Mouse (Mus musculus) monocyte, adult 5-6 weeks (primary cell): ENCODE measurements around the gene Mrps7. TPM values are rescaled to one million over a fixed set of nuclear protein-coding genes. Genes with fewer than 3 reads are reported as not detected.

Experiments used
- ATAC-seq: fragments of 153-309, 156-312 bp; replicated peaks from 2 replicates; pipeline ENCODE4 v1.8.0; 2017; ENCODE audit warnings: mild to moderate bottlenecking; ENCODE audit not compliant: low TSS enrichment, insufficient number of reproducible peaks, severe bottlenecking, poor library complexity, low FRiP score
- total RNA-seq: library from RNA; stranded (forward); fragments of 200-1000, 200-491, 200-594 nt; gene quantifications from 3 replicates; pipeline ENCODE4 v1.2.3, GENCODE M21; 2017

Mrps7 gene
- total RNA-seq, 1 experiment from 2014 or later, result 30.1 TPM

DNA sequence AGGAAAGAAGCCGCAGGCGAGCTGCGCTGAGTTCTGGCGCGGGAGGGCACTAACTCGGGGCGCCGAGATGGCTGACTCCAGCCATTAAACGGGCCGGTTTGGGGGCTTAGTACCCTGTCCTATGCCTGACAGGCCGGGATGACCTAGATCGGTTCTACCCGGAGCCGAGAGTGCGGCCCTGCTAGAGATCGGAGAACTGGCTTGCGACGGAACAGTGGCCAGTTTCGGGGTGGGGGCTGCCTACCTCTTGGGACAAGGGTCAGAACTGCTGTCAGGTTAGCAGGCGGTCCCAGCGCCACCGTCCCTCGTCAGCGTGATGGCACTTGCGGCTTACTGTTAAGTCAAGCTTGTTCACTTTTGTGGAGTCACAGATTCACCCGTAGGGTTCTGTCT is 575 bp downstream of the Mrps7 start:
- 0 out of 2 replicates have a peak, but pooled peaks have one; percentile 6 for ATAC-seq

DNA sequence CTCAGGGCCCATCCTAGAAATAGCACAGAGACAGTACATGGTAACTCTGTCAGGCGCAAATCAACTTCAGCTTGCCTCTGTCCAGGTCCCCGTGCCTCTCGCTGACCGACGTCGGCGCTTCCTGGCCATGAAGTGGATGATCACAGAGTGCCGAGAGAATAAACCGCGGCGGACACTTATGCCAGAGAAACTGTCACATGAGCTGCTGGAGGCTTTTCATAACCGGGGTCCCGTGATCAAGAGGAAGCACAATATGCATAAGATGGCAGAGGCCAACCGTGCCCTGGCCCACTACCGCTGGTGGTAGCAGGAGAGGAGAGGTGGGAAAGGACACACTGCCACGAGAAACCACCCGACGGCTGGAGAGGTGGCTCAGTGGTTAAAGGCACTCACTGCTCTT is 3.0 kb downstream of the Mrps7 start:
- no peak for ATAC-seq

DNA sequence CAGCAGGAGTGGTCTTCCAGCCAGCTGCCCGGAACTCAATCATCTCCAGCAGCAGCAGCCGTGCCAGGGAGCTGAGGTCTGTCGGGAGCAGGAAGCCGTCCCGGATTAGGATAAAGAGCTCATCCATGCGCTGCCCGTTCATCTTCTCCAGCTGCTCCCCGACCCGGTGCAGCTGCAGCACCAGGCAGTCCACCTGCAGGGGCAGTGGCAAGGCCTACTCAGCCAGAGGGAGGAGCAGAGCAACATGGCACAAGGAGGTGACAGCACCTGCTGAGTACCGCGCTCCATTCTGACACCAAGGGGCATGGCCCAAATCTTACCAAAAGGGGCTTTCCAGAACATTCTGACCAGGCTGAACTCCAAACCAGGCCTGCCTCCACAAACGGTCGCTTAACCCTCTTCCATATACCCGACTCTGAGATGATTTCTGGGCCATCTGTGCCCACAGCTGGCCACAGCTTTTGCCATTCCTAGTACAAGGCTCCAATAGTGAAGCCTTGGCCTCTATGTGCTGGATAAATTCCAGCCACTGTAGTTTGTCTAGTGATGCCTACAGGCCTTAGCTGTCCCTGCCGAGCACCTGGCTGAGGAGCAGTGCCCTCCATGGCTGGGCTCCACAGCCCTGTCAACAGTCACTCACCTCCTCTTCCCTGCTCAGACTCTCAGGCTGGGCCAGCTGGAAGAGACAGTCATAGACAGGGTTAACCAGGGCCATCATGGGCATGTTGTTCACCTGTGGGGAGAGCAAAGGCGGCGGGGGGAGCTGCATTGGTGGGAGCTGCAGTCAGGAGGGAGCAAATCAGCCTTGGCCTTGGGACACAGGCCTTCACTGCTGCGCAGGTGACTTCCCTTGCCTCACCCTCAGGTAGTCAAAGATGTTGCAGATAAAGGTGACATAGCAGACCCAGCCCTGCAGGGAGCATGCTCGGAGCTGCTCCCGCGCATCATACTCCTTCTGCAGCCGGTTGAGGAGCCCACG is 5.0 kb downstream of the Mrps7 start:
- ATAC-seq, result no peak

DNA sequence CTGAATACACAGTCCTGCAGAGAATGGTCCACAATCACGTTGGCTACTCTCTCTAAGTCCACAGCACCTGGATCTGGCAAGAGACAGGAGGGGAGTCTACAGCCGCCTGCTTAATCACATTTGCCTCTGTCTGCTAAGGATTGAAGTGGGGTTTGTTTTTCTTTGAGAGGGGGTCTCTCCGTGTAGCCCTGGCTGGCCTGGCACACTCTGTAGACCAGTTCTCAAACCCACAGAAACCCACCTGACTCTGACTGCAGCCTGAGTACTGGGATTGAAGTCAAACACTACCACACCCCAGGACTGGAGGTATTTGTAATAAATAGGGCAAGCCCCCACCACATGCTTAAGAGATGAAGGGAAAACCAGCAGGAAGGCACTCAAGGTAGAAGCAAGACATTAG is 5.9 kb downstream of the Mrps7 start:
- no peak for ATAC-seq

DNA sequence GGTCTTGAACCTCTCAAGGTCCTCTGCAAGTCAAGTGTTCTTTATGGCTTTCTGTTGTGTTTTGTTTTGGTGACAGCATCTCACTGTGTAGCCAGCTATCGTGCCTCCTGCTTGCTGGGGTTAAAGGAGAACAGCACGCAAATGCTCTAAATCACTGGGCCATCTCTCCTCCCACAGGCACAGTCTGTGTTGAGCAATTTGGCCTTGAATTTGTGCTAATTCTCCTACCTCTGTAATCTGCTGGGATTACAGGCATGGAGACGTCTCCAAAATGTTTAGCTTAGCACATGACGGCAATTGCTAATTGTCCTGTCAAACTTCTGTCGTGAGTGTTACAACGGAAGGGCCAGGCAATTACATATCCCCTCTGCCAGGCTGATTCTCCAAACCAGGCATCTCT is 7.4 kb downstream of the Mrps7 start:
- ATAC-seq, result no peak

DNA sequence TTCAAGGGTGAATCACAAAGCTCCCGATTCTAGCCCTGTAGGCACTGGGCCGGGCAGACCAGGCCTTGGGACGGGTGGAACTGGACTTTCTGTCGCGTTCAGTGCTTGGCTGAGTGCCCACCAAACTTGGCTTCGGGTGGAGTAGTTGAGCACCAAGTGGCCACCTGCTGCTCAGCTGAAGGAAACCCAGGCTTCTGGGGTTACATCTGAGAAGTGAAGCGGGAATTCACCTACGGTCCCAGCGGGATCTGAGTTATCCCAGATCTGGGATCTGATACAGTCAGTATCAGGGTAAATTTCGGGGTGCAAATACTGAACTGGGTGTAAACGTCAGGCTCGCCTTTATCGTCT is 8.3 kb downstream of the Mrps7 start:
- no peak for ATAC-seq

DNA sequence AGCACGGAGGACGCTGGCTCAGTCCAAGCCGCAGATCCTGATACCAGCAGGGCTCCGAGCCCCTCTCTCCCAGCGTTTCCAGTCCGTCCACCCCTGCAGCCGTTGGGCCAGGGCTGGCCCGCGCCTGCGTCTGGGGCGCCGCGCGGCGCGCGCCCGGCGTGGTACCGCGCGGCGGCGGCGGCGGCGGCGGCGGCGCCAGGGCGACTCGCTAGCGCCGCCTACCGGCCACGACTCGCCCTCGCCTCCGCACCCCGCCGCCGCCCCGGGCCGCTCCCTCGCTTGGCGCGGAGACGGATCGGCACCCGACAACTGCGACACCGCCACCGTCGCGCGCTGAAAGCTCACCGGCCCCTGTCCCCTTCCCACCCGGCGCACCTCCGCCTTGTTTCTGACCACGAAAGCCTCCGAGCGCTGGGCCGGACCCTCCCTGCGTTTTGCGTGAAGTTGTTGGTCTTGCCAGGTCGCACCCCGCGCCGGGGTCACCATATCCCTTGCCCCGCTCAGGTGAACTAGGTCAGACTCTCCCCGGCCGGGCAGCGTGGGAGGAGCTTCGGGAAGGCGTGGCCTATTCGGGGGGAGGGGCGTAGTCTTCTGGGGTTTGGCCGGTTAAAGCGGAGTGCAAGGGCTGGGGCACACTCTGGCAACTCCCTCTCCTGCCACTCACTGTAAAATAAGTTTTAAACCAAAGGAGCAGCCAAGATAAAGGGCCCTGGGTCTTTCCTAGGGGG is 8.8 kb downstream of the Mrps7 start, which contains the start of gene Mif4gd:
TSS of gene Mif4gd (minus strand) at position 560 of the 728 bp plus-strand sequence.
- peak; percentile 84 for ATAC-seq

DNA sequence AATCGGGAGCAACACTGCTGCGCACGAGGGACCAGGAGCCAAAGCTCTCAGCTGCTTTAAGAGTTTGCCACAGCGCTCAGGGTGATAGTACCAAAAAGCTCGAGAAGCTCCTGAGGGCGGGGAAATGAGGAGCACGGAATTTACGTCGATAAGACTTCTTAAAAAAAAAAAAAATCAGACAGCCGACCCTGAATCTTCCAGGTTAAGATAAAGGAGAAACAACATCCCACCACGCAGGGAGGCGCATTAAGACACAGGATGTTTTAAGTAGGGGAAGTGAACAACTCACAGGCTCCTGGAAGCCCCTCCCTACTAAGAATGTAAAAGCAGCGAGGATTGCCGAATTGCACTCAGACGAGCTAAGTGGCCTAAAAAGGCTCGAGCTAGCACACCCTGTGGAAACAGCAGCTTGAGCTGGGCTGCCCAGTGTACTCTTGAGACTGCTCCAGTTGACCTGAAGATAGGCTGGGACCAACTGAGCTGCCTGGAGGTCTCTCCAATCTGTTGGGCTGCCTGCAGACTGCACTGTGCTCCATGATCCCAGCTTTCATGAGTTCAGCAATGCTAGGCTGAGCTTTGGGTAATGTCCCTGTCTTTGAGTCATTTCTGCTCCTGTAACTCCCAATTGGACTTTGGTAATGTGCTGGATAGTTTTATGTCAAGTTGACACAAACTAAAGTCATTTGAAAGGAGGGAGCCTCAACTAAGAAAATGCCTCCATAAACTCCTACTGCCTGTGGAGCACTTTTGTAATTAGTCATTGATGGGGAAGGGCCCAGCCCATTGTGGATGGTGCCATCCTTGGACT is 9.6 kb downstream of the Mrps7 start:
- peak; percentile 44 for ATAC-seq

DNA sequence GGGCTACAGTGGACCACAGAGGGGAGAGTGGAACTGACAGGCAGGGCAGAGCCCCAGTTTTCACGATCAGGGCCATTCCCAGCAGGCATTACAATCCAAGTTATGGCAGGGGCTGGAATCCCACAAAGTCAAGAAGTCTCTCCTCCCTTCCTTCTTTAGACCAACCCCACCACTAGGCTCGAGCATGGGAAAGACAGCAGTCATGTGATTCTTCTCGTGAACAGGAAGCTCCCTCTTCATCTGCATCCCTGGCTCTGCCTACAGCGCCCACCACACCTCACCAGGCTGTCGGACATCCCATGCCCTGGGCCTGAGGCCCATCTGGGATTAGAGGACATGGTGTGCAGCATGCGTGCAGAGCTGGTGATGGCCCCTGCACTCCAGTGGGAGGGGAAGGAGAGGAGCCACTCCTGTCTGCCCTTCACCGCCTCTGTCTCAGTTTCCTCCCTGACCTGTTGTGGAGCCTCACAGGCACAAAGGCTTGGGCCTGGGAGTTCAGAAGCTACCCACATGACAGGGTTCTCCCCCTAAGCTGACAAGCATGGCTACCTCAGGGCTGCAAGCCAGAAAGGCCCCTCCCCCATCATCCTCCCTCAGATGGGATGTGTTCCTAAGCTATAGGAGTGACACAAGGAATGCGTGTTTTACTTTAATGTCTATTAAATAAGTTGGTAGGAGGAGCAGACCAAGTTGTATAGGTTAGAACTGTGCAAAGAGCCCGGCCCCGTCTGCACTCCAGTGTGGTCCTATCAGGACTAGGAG is 10.8 kb downstream of the Mrps7 start:
- ATAC-seq, result no peak

DNA sequence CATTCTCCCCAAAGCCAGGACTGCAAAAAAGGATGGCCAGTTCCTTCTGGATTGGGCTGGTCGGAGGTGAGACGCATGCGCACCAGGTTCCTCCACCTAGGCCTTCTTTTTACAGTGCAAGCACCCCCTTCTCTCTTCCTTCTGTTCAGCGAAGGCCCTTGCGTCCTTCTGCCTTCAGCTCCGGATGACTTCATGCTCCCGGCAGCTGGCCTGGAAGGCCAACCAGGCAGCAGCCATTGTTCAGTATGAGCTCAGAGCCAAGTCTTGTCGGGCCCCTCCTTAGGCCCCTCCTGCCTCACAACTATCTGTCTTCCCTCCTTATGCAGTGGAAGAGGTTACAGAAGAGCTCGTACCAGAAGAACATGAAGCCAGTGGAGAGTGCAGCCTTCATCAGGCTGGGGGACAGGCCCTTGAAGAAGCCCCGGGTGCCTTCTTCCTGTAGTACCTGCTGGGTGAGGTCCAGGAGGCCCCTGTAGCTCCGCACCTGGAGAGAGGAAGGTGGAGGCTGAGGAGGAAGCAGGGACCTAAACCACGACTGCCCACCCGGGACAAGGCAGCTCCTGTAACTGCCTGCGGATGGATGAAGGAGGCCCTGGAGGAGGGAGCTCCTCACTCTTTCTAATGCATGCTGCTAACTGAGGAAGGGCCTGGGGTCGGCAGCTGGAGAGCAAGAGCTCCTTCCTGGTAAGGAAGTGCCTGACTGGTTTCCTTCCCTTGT is 11.5 kb downstream of the Mrps7 start:
- no peak for ATAC-seq

DNA sequence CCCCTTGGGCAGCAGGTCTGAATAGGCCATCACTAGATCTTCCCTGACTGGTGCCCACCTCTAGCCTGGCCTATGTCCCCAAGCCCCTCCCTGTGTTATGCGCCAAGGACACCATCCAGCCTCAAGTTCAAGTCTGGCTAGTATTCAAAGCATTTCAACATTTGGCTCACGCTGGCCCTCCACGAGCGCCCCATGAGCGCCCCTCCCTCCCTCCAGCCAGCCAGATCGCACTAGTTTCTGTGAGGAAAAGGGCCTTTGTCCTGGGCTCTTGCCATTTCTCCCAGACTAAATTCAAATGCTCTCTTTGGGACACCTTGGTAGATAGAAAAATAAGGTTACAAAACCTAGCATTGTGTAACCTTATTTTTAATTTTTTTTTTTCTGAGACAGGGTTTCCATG is 12.2 kb downstream of the Mrps7 start:
- ATAC-seq, result no peak

DNA sequence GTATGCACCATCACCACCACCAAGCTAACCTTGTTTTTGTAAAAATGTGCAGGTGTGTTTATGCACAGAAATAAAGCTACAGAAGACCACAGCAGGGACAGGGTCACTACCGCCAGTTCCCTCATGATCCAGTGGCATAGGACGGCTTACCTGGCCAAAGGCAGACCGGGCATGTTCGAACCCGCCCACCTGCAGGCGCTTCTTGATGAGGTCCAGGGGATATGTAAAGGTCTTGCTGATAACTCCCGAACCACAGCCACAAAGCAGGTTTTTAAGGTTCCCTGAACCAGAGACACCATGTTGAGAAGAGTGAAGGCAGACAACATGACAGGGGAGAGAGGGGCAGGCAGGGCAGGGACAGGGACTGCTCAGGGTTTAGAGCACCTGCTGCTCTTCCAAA is 12.6 kb downstream of the Mrps7 start:
- ATAC-seq, result no peak

DNA sequence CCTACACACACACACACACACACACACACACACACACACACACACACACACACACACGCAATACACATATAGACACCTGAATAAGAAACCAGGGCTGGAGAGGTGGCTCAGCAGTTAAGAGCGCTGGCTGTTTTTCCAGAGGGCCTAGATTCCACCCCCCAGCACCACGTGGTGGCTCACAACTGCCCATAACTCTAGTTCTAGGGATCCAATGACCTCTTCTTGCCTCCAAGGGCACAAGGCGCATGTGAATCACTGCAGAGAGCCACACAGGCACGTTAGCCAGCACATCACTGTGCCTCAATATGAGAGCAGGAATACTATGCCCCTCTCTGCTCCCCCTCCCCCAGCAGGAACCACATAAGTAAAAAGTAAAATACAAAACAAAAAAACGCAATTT is 13.2 kb downstream of the Mrps7 start:
- ATAC-seq, result no peak

DNA sequence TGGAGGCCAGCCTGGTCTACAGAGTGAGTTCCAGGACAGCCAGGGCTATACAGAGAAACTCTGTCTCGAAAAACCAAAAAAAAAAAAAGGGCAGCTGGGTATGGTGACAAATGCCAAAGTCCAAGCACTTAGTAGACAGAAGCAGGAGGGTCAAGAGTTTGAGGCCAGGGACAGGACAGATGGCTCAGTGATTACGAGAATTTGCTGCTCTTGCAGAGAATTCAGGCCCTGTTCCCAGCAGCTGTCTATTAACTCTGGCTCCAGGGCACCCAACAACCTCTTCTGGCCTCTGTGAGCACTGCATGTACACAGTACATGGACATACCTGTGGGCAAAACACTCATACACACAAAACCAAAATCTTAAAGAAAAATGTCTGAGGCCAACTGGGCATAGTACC is 14.3 kb downstream of the Mrps7 start:
- ATAC-seq, result no peak

DNA sequence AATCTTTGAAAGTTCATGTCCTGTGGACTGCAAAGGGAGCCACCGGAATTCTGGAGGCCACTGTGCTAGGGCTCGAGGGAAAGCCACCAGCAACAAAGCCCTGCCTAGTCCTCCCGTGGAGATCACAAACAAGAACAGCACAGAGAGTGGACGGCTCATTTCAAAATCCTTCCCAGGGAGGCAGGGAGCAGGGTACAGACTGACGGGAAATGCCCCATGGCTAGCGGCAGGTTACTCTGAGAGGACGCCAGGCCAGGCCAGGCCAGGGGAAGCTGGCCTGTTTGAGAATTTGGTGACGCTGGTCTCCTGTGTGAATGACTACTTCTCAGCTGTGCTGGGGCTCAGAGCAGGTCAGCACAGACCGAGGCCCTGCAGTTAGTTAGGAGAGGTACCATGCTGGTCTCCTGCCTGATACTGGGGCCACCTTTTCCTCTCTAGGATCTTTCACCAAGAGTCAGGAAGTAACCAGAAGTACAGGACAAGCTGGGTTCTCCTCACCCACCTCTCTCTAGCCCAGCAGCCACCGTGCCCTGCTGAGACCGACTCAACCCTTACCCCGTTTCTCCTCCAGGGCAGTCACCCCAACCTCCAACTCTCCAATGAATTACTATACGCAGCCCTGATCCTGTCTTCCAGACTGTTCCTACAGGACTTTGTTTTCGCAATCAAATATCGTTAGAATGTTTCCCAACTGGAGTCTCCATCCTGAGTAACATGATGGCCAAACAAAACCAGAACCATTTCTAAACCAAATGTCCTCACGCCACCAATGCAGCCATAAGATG is 15.2 kb downstream of the Mrps7 start:
- no peak for ATAC-seq

DNA sequence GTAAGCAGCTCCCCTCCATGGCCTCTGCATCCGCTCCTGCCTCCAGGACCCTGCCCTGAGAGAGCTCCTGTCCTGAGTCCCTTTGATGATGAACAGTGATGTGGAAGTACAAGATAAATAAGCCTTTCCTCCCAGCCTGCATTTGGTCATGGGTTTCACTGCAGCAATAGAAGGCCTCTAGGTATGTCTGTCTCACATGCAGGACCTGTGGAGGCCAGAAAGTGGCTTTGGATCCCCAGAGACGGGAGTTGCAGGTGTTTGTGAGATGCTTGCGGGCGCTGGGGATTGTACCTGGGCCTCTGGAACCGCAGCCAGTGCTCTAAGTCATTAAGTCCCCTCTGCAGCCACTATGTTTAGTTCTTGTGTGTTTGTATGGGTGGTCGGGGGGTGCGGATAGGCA is 16.2 kb downstream of the Mrps7 start:
- no peak for ATAC-seq

DNA sequence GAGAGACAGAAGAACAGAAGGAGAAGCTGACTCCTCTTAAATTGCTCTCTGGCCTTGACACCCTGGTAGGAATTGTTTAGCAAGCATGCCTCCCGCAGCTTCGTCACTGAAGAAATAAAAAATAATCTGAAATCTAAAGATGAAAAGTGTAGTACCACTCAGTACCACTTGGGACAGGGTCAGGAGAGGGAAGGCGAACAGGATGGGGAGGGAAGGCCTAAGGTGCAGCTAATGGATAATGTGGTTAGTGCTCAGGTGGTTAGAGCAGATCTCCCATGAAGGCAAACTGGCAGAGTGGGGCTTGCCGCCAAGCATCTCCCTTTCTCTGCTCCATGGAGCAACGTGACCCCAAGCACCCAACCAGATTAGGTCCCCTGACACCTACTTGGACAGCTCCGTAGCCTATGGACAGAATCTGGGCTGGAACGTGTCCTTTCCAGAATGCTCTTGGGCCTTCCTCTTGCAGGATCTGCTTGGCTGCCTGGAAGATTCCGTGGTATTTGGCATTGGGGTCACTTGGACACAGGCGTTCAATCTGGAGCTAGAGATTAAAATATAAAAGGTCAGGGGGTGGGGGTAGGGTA is 19.9 kb downstream of the Mrps7 start:
- ATAC-seq, result no peak
